Mouse (Mus musculus) spleen, adult 2 months (tissue): Measurements from ENCODE around the gene Tldc2. TPM values are rescaled to one million over a fixed set of nuclear protein-coding genes. Genes with fewer than 3 reads are reported as not detected.

Experiments
- DNase-seq, 2 experiments: peaks; one replicate each; pipeline versions ENCODE4 v3.0.0 to v3.0.0-alpha.2; 2012 to 2021; ENCODE audit warnings: low spot score in 2 of 2, low read depth in 1 of 2
- H3K27ac ChIP-seq: fragments of 200-500 bp; 2 replicates; pipeline ENCODE4 v1.5.1; 2012; ENCODE audit warnings: low read length, inconsistent platforms; ENCODE audit not compliant: insufficient read depth
- H3K27me3 ChIP-seq: fragments of 200-500 bp; 2 replicates; pipeline ENCODE4 v1.6.1; 2012; ENCODE audit warnings: mild to moderate bottlenecking, moderate library complexity, low read length, inconsistent platforms; ENCODE audit not compliant: control insufficient read depth, insufficient read depth
- H3K36me3 ChIP-seq: fragments of 200-500 bp; 2 replicates; pipeline ENCODE4 v1.6.1; 2012; ENCODE audit warnings: mild to moderate bottlenecking, low read length, inconsistent platforms; ENCODE audit not compliant: control insufficient read depth, insufficient read depth
- H3K4me1 ChIP-seq: fragments of 200-500 bp; 2 replicates; pipeline ENCODE4 v1.6.1; 2011; ENCODE audit warnings: inconsistent platforms; ENCODE audit not compliant: control insufficient read depth, insufficient read depth, insufficient read length
- H3K4me3 ChIP-seq: fragments of 200-500 bp; 2 replicates; pipeline ENCODE4 v1.5.1; 2011; ENCODE audit warnings: mild to moderate bottlenecking, inconsistent platforms; ENCODE audit not compliant: insufficient read depth, insufficient read length; ENCODE audit errors: extremely low read depth
- CTCF ChIP-seq: fragments of 200-500 bp; IDR thresholded peaks from 2 replicates; pipeline ENCODE4 v1.5.1; 2011; ENCODE audit warnings: mild to moderate bottlenecking, inconsistent platforms; ENCODE audit not compliant: insufficient read depth, insufficient read length, insufficient replicate concordance; ENCODE audit errors: extremely low read depth
- POLR2A ChIP-seq: fragments of 200-500 bp; IDR thresholded peaks from 2 replicates; pipeline ENCODE4 v1.6.1; 2011; ENCODE audit warnings: low read depth, low read length, inconsistent platforms
- WGBS: fragments of 180-500 bp; shearing (Covaris S2); methylation state at CpG from one replicate; pipeline ENCODE4 v1.1.7; 2018; 5-methylcytosine and 5-hydroxymethylcytosine counted together
- polyA plus RNA-seq: library from polyadenylated mRNA; depleted of rRNA; stranded (reverse); fragments of >200 nt; gene quantifications from 2 replicates; pipeline ENCODE4 v1.2.3, GENCODE M21; 2012

The Tldc2 gene
- polyA plus RNA-seq, 1 experiment, result not detected

DNA sequence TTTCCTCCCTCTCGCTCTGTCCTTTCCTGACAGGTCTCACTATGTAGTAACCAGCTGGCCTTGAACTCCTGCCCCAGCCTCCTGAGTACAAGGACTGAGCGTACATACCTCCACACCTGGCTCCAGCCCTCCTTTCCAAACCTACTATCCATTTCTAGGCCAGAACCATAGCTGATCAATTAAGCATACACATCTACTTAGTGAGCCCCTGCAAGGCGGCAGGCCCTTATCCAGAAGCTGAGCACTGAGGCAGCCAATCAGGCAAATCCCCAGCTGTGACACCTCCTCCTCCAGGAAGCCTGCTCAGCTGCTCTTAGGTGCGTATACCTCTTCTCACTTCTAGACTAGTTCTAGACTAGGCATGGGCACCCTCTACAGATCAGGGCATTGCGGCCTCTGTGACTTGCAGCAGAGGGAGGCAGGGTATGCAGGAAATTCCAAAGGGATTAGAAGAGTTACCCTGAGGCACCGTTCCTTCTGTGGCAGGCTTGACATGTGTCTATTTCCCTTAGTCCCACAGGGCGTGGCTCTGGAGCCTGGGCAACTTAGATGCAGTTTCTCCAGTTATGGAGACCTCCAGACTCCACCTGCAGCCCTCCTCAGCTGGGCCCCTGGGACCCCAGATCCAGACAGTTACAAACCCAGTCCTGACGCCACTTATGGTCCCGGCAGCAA lies 14.4 kb upstream of the Tldc2 start:
- TF ChIP-seq POLR2A (no peak), CTCF (no peak)
- 87% methylated on average over 9 of the region's 9 CpGs for WGBS
- no peak overlapping the region for H3K27ac ChIP-seq
- H3K36me3 ChIP-seq, result no peaks in the 10 kb centered on the region
- no peaks in the 10 kb centered on the region for H3K27me3 ChIP-seq
- no peak for DNase-seq
- H3K4me1 ChIP-seq, result peaks cover 18% of the 10 kb centered on the region; the same call in 1 of the 2 replicates
- H3K4me3 ChIP-seq, result no peak overlapping the region

DNA sequence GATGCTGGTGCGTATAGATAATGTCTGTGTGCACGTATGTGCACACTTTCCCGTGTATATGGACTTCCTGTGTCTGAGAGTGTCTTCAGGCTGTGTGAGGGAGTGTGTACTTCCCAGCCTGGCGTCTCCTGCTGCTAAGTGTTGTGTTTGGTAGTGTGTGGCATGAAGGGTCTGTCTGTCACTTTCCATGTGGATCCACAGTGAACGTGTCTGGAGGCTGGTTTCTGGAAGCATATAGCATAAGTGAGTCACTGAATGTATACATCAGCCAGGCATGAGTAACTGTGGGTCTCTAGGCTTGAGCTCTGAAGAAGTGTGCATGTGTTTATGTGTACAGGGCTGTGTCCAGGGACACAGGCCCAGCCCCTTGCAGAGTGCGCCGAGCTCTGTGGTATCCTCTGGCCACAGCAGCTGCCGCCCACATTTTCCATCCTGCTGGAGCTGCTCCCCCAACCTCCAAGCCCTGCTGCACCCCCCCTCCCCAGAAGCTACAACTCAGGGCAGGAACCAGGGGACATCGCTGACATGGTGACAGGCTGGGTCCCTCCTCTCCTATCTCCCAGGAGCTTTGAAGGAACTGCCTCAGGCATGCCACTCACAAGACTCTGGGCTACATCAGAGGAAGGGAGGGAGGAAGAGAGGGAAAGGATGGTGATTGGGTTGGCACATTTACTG lies 13.3 kb upstream of the Tldc2 start:
- Histone ChIP-seq H3K27ac (no peak overlapping the region), H3K4me3 (no peak overlapping the region), H3K27me3 (peaks cover 6% of the 10 kb centered on the region), H3K4me1 (peaks cover 24% of the 10 kb centered on the region), H3K36me3 (no peaks in the 10 kb centered on the region)
- no peak for DNase-seq
- 78% methylated on average over 9 of the region's 9 CpGs for WGBS
- no peak for TF ChIP-seq CTCF
- TF ChIP-seq POLR2A, result no peak

DNA sequence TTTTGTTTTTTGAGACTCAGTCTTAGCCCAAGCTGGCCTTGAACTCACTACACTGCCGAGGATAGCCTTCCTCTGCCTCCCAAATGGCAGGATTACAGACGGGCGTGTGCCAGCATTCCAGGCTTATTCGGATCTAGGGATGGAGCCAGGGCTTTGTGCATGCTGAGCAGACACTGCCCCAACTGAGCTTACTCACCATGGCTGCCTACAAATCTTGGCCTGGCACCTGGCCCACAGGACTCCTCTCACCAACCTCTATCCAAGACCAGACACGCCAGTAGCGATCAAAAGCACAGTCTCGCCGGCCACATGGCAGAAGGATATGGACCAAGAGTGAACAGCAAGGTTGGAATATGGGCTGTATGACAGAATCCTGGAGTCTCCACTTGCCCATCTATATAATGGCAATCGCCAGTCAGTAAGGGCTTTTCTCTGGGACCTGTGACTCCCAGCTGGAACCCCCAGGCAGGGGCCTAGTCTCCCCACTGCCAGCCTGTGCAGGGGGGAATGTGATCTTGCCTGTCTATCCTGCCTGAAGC lies 12.6 kb upstream of the Tldc2 start:
- 89% methylated on average over 9 of the region's 9 CpGs for WGBS
- no peak for DNase-seq
- TF ChIP-seq POLR2A (no peak), CTCF (no peak)
- Histone ChIP-seq H3K27me3 (peaks cover 13% of the 10 kb centered on the region), H3K4me3 (no peak overlapping the region), H3K36me3 (no peaks in the 10 kb centered on the region), H3K4me1 (peaks cover 25% of the 10 kb centered on the region), H3K27ac (no peak overlapping the region)

DNA sequence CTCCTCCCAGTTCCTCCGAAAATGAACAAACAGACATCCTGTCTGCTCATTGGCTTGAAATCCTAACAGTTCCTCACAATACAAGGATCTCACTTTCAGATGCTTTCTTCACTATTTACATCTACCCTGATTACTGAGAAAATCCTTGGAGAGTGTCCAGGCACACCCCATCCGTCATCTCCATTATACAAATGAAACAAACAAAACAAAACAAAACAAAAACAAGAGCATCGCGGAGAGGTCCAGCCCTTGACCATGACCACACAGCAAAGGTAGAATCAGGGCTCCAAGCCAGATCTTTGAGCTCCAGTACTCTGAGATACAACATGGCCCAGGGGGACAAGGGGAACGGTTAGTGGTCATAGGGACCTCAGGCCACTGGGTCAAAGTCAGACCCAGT lies 12.1 kb upstream of the Tldc2 start:
- no peaks in the 10 kb centered on the region for H3K36me3 ChIP-seq
- no peak for TF ChIP-seq CTCF
- TF ChIP-seq POLR2A, result no peak
- no peak overlapping the region for H3K4me3 ChIP-seq
- H3K27ac ChIP-seq, result no peak overlapping the region
- peaks cover 16% of the 10 kb centered on the region for H3K27me3 ChIP-seq
- H3K4me1 ChIP-seq, result peaks cover 20% of the 10 kb centered on the region
- WGBS, result 83% methylated on average over 5 of the region's 5 CpGs
- no peak for DNase-seq

DNA sequence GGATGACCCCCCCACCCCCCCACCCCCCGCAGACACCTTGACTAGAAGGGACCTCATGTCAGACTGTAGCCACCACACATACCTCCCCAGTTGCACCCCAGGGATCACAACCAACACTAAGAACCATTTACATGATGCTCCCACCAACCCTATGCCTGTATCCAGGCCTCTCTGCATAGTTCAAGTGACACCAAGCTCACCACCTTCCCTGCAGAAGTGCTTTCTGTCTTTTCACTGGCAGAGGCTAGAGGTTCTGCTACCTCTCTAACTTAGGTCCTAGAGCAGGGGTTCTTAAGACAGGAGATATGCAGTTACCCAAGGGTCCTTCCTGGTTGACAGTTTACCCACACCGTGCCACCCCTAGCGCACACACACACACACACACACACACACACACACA lies 11.6 kb upstream of the Tldc2 start:
- TF ChIP-seq POLR2A (no peak), CTCF (no peak)
- DNase-seq, result no peak
- H3K27me3 ChIP-seq, result peaks cover 16% of the 10 kb centered on the region
- H3K4me1 ChIP-seq, result peaks cover 19% of the 10 kb centered on the region
- H3K36me3 ChIP-seq, result no peaks in the 10 kb centered on the region
- no peak overlapping the region for H3K27ac ChIP-seq
- no peak overlapping the region for H3K4me3 ChIP-seq
- 66% methylated on average over 3 of the region's 3 CpGs for WGBS

DNA sequence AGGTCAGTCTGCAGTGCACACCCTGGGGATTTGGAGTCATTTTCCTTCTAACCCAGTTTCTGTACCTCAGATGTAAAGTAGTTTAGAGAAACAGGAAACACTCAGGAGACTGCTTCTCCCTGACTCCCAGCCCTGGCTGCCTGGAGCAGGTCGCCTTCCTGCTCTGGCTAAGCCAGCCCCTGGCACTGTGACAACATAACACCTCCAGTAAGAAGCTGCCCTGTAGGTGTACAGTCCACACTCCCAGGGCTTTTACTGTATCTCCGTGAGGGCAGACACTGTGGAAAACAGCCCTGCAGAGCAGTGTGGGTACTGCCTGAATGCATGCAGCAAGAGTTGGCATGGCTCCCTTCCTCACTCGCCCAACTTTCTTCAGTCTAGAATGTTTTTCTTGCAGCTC lies 11.2 kb upstream of the Tldc2 start:
- Histone ChIP-seq H3K36me3 (no peaks in the 10 kb centered on the region), H3K4me1 (peaks cover 14% of the 10 kb centered on the region), H3K27ac (no peak overlapping the region), H3K27me3 (peaks cover 16% of the 10 kb centered on the region), H3K4me3 (no peak overlapping the region)
- no peak for DNase-seq
- TF ChIP-seq POLR2A (no peak), CTCF (no peak)
- WGBS, result 71% methylated on average over 3 of the region's 3 CpGs

DNA sequence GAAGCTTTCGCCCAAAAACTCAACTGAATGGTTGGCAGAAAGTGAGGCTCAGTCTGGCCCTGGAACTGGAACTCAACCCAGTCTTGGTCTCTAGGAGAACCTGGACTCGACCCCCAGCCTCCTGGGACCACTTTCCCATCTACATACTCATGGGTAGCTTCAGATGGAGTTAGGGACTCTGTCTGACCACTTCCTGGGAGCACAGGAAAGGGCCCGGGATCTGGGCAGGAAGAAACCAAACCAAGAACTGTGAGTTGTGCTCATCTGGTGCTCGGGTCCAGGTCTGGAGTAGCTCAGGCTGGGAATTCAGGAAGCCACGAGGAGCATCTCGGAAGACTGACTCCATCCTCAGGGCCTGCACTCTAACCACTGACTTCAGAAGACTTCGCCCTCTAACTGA lies 10.3 kb upstream of the Tldc2 start:
- TF ChIP-seq CTCF (no peak), POLR2A (no peak)
- Histone ChIP-seq H3K4me3 (no peak overlapping the region), H3K36me3 (no peaks in the 10 kb centered on the region), H3K27ac (no peak overlapping the region), H3K27me3 (peaks cover 16% of the 10 kb centered on the region), H3K4me1 (peaks cover 12% of the 10 kb centered on the region)
- 79% methylated on average over 7 of the region's 7 CpGs for WGBS
- DNase-seq, result no peak
